Mouse (Mus musculus): Measurements from ENCODE around the gene Cdv3. TPM values are rescaled to one million over a fixed set of nuclear protein-coding genes. Genes with fewer than 3 reads are reported as not detected.

Gene Cdv3
- total and polyA plus RNA-seq, 3 experiments, result 115 to 258 (median 232) TPM

DNA sequence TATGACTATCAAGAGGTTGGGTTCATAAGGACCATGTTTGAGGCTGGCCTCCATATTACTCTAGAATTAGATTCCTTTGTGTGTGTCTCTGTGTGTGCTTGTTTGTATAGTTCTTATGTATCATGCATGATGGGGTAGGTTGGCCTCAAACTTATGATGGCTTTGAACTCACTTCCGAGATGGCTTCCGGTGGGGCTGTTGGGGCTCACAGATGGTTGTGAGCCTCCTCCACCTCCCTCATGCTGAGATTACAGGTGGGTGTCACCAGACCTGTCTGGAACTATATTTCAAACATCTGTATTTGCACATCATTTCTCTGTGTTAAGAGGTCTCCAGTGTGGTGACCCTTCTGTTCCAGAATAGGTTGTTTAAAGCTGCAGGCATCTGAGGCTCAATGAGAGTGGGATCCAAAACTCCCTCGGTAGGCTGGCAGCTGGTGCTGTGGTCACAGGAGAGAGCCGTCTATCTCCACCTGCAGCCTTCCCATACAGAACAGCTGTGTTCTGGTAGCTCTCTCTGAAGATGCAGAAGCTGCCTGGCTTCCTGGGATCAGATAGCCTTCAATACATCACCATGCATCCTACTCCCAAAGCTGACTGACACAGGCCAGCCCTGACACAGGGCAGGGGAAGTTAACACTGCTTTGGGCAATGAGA lies 18.6 kb upstream of the Cdv3 start:
- H3K9ac ChIP-seq (ENCODE audit: control insufficient read depth, low read depth, low read length, poor library complexity, severe bottlenecking), result no peak overlapping the region
- TF ChIP-seq RAD21 (IDR thresholded peaks at IDR 0.05; ENCODE audit: low read depth, low read length) (no peak), UBTF (IDR thresholded peaks at IDR 0.05; ENCODE audit: borderline replicate concordance, insufficient read depth, low read depth, low read length) (no peak), TAL1 (IDR thresholded peaks at IDR 0.05; ENCODE audit: low read length) (no peak), JUND (IDR thresholded peaks at IDR 0.05; ENCODE audit: low read depth, low read length) (no peak), USF2 (IDR thresholded peaks at IDR 0.05; ENCODE audit: borderline replicate concordance in 1 of 2, insufficient read depth in 1 of 2, low read depth in 1 of 2, low read length in 2 of 2) (no peak), USF1 (IDR thresholded peaks at IDR 0.05; ENCODE audit: low read depth, low read length) (no peak), CHD1 (IDR thresholded peaks at IDR 0.05; ENCODE audit: low read depth, low read length) (no peak), MAFK (IDR thresholded peaks at IDR 0.05; ENCODE audit: borderline replicate concordance, low read depth, low read length) (no peak), ZC3H11A (IDR thresholded peaks at IDR 0.05; ENCODE audit: low read depth, low read length) (no peak), KAT2A (conservative IDR thresholded peaks at IDR 0.05; ENCODE audit: low read depth, low read length) (no peak), GABPA (IDR thresholded peaks at IDR 0.05; ENCODE audit: low read depth, low read length) (no peak)
- H3K4me1 ChIP-seq (ENCODE audit: control insufficient read depth in 1 of 2, insufficient read depth in 2 of 2, low read length in 2 of 2), result no peaks in the 10 kb centered on the region
- H3K27ac ChIP-seq (ENCODE audit: control insufficient read depth, low read depth, low read length), result no peak overlapping the region
- no peak overlapping the region for H3K4me3 ChIP-seq (ENCODE audit: control insufficient read depth in 1 of 2, insufficient read depth in 1 of 2, low read depth in 2 of 2, low read length in 2 of 2)
- H3K27me3 ChIP-seq (ENCODE audit: control insufficient read depth in 1 of 2, insufficient read depth in 2 of 2, low read length in 2 of 2), result no peaks in the 10 kb centered on the region; a peak in 1 of 4 replicates
- H3K36me3 ChIP-seq (ENCODE audit: control insufficient read depth in 1 of 2, insufficient read depth in 2 of 2, low read length in 2 of 2), result no peaks in the 10 kb centered on the region
- no peaks in the 10 kb centered on the region for H3K79me2 ChIP-seq (ENCODE audit: control insufficient read depth, insufficient read depth, low read length, poor library complexity)
- H3K9me3 ChIP-seq (replicated peaks; ENCODE audit: insufficient read depth, low read length), result no peaks in the 10 kb centered on the region
- no peak for DNase-seq (ENCODE audit: low read depth, low spot score)

DNA sequence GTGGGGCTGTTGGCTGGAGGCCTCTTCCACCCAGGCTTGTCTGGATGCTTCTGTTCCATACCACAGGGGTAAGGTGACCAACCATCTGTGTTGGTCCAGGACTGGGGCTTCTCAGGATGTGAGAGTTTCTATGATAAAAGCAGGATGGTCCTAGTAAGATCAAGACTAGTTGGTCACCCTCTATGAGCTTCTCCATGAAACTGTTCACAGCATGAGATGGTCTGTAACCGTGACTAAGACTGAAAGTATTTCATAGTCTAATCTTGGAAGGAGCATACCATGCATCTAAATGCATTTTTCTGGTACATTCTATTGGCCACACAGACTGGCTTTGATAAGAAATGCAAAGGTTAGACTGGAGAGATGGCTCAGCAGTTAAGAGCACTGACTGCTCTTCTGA lies 17.9 kb upstream of the Cdv3 start:
- Histone ChIP-seq H3K27me3 (ENCODE audit: control insufficient read depth in 1 of 2, insufficient read depth in 2 of 2, low read length in 2 of 2) (no peaks in the 10 kb centered on the region; a peak in 1 of 4 replicates), H3K9ac (ENCODE audit: control insufficient read depth, low read depth, low read length, poor library complexity, severe bottlenecking) (no peak overlapping the region), H3K4me1 (ENCODE audit: control insufficient read depth in 1 of 2, insufficient read depth in 2 of 2, low read length in 2 of 2) (no peaks in the 10 kb centered on the region), H3K36me3 (ENCODE audit: control insufficient read depth in 1 of 2, insufficient read depth in 2 of 2, low read length in 2 of 2) (no peaks in the 10 kb centered on the region), H3K9me3 (replicated peaks; ENCODE audit: insufficient read depth, low read length) (no peaks in the 10 kb centered on the region), H3K4me3 (ENCODE audit: control insufficient read depth in 1 of 2, insufficient read depth in 1 of 2, low read depth in 2 of 2, low read length in 2 of 2) (no peak overlapping the region), H3K27ac (ENCODE audit: control insufficient read depth, low read depth, low read length) (no peak overlapping the region), H3K79me2 (ENCODE audit: control insufficient read depth, insufficient read depth, low read length, poor library complexity) (no peaks in the 10 kb centered on the region)
- no peak for DNase-seq (ENCODE audit: low read depth, low spot score)
- TF ChIP-seq MYB (IDR thresholded peaks at IDR 0.05; ENCODE audit: low read depth, low read length) (no peak), GABPA (IDR thresholded peaks at IDR 0.05; ENCODE audit: low read depth, low read length) (no peak), ETS1 (IDR thresholded peaks at IDR 0.05; ENCODE audit: low read depth, low read length) (no peak), NRF1 (IDR thresholded peaks at IDR 0.05; ENCODE audit: insufficient read depth, low read depth, low read length, poor library complexity, severe bottlenecking) (no peak), CTCF (IDR thresholded peaks at IDR 0.05 in 2 of 3, conservative IDR thresholded peaks at IDR 0.05 in 1 of 3; ENCODE audit: control insufficient read depth in 1 of 3, insufficient read depth in 1 of 3, low read depth in 2 of 3, low read length in 3 of 3, poor library complexity in 1 of 3, severe bottlenecking in 1 of 3) (no peak), HCFC1 (IDR thresholded peaks at IDR 0.05; ENCODE audit: low read depth, low read length) (no peak), CHD1 (IDR thresholded peaks at IDR 0.05; ENCODE audit: low read depth, low read length) (no peak), ZMIZ1 (IDR thresholded peaks at IDR 0.05; ENCODE audit: low read depth, low read length) (no peak), TBP (IDR thresholded peaks at IDR 0.05; ENCODE audit: low read depth, low read length) (no peak), ZC3H11A (IDR thresholded peaks at IDR 0.05; ENCODE audit: low read depth, low read length) (no peak), MAZ (IDR thresholded peaks at IDR 0.05; ENCODE audit: low read depth, low read length) (no peak), MAFK (IDR thresholded peaks at IDR 0.05; ENCODE audit: borderline replicate concordance, low read depth, low read length) (no peak), ZKSCAN1 (IDR thresholded peaks at IDR 0.05; ENCODE audit: low read depth, low read length) (no peak), UBTF (IDR thresholded peaks at IDR 0.05; ENCODE audit: borderline replicate concordance, insufficient read depth, low read depth, low read length) (no peak), GATA1 (IDR thresholded peaks at IDR 0.05; ENCODE audit: low read depth, low read length) (no peak), MEF2A (IDR thresholded peaks at IDR 0.05; ENCODE audit: extremely low read depth, insufficient replicate concordance, low read depth, low read length, poor library complexity, severe bottlenecking) (no peak), NELFE (IDR thresholded peaks at IDR 0.05; ENCODE audit: low read depth, low read length) (no peak), JUND (IDR thresholded peaks at IDR 0.05; ENCODE audit: low read depth, low read length) (no peak), EP300 (IDR thresholded peaks at IDR 0.05; ENCODE audit: low read depth in 1 of 2, low read length in 2 of 2) (no peak)

All from MEL (cell line).